Mouse (Mus musculus) kidney, adult 2 months (tissue): Measurements from ENCODE around the gene Galnt10.

Experiments
- CTCF ChIP-seq: fragments of 200-500 bp; conservative IDR thresholded peaks from 2 replicates; pipeline ENCODE4 v1.5.1; 2011; ENCODE audit warnings: low read depth, mild to moderate bottlenecking, control low read depth, low read length, moderate library complexity, mixed read lengths; ENCODE audit not compliant: insufficient read depth, insufficient read length
- POLR2A ChIP-seq: fragments of 200-500 bp; IDR thresholded peaks from one replicate; pipeline ENCODE4 v1.6.1; 2011; ENCODE audit warnings: low read depth, low read length, control low read depth

- TF ChIP-seq POLR2A (no peak), CTCF (no peak)
Observed at GRCm38 (mm10) chr11:57835331-57835730, 190.1 kb downstream of the Galnt10 start.
